Mouse (Mus musculus) small intestine, adult 2 months (tissue): ENCODE data around the gene Arid2.

ENCODE experiments used
- CTCF ChIP-seq: fragments of 200-500 bp; IDR thresholded peaks from 2 replicates; pipeline ENCODE4 v1.5.1; 2012; ENCODE audit warnings: low read depth, mild to moderate bottlenecking, control low read depth, inconsistent platforms, low read length, moderate library complexity, mixed read lengths; ENCODE audit not compliant: insufficient replicate concordance, insufficient read length; ENCODE audit errors: extremely low read depth
- POLR2A ChIP-seq: fragments of 200-500 bp; IDR thresholded peaks from 2 replicates; pipeline ENCODE4 v1.6.1; 2012; ENCODE audit warnings: low read depth, mild to moderate bottlenecking, control low read depth, inconsistent platforms, low read length, moderate library complexity

DNA sequence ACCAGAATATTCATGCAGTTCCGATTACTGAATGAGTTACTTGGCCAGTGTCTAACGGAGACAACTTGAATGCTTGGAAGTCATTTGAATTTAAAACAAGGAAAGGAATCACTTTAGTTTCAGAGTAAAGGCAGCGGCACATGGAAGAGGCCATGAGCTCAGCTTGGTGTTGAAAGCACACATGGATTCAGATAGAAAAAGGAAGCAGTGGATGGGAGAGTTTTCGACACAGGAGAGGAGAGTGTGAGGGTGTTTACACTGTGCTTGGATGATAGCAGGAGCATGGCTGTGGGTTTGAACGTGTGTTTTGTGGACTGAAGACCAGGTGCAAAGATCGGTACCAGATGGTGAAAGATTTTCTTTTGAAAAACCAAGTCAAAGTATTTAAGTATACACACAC is 22.0 kb downstream of the Arid2 start:
- no peak for TF ChIP-seq POLR2A
- no peak for TF ChIP-seq CTCF
